Mouse (Mus musculus): ENCODE measurements at regions not wholly inside any gene's neighbourhood (a gene's known extent, or its start where the extent isn't known, plus 50 kb on each side); places are given as distances from the start of the nearest gene placed in this dataset.

- Histone ChIP-seq H3K27ac (ENCODE audit: poor library complexity, severe bottlenecking) (no peak overlapping the region), H3K4me3 (no peak overlapping the region), H3K9ac (no peak overlapping the region), H3K4me1 (replicated peaks) (peaks cover 11% of the 10 kb centered on the region; the same call in 1 of the 2 replicates), H3K4me2 (no peak overlapping the region), H3K27me3 (replicated peaks) (no peaks in the 10 kb centered on the region), H3K9me3 (replicated peaks) (no peaks in the 10 kb centered on the region; the same call in 1 of the 2 replicates), H3K36me3 (no peaks in the 10 kb centered on the region)
- ATAC-seq (ENCODE audit: insufficient number of reproducible peaks, low FRiP score): no peak
- WGBS: 82% methylated on average over 6 of the region's 6 CpGs
These were observed 101.3 kb downstream of the Kctd15 start for GRCm38 (mm10) chr7:34555196-34555595.

GRCm38 (mm10) chr7:34546609-34547316 lies 109.8 kb downstream of the Kctd15 start:
- Histone ChIP-seq H3K9ac (no peak overlapping the region), H3K4me1 (replicated peaks) (0 out of 2 replicates have a peak, but pooled peaks cover 6% of the 10 kb centered on the region), H3K36me3 (no peaks in the 10 kb centered on the region), H3K27me3 (replicated peaks) (0 out of 2 replicates have a peak, but pooled peaks cover 3% of the 10 kb centered on the region), H3K4me3 (no peak overlapping the region), H3K27ac (ENCODE audit: poor library complexity, severe bottlenecking) (no peak overlapping the region), H3K4me2 (no peak overlapping the region), H3K9me3 (replicated peaks) (peaks cover 7% of the 10 kb centered on the region)
- no peak for ATAC-seq (ENCODE audit: insufficient number of reproducible peaks, low FRiP score)
- 72% methylated on average over 19 of the region's 19 CpGs for WGBS

- H3K36me3 ChIP-seq: no peaks in the 10 kb centered on the region
- no peak for ATAC-seq (ENCODE audit: insufficient number of reproducible peaks, low FRiP score)
- no peak overlapping the region for H3K27ac ChIP-seq (ENCODE audit: poor library complexity, severe bottlenecking)
- no peak overlapping the region for H3K4me2 ChIP-seq
- H3K9me3 ChIP-seq (replicated peaks): peaks cover 7% of the 10 kb centered on the region
- no peak overlapping the region for H3K9ac ChIP-seq
- H3K4me1 ChIP-seq (replicated peaks): 0 out of 2 replicates have a peak, but pooled peaks cover 6% of the 10 kb centered on the region
- 88% methylated on average over 11 of the region's 11 CpGs for WGBS
- no peak overlapping the region for H3K4me3 ChIP-seq
- 0 out of 2 replicates have a peak, but pooled peaks cover 3% of the 10 kb centered on the region for H3K27me3 ChIP-seq (replicated peaks)
These were observed 110.6 kb downstream of the Kctd15 start for GRCm38 (mm10) chr7:34545906-34546305.

- no peak overlapping the region for H3K27ac ChIP-seq (ENCODE audit: poor library complexity, severe bottlenecking)
- H3K27me3 ChIP-seq (replicated peaks): no peaks in the 10 kb centered on the region
- H3K4me2 ChIP-seq: no peak overlapping the region
- no peak for ATAC-seq (ENCODE audit: insufficient number of reproducible peaks, low FRiP score)
- H3K4me1 ChIP-seq (replicated peaks): 0 out of 2 replicates have a peak, but pooled peaks cover 6% of the 10 kb centered on the region
- H3K4me3 ChIP-seq: no peak overlapping the region
- peaks cover 11% of the 10 kb centered on the region for H3K9me3 ChIP-seq (replicated peaks)
- H3K36me3 ChIP-seq: no peaks in the 10 kb centered on the region
- no peak overlapping the region for H3K9ac ChIP-seq
- WGBS: 75% methylated on average over 4 of the region's 4 CpGs
These were observed 114.6 kb downstream of the Kctd15 start for GRCm38 (mm10) chr7:34541906-34542305.

GRCm38 (mm10) chr7:34541000-34541399 lies 115.5 kb downstream of the Kctd15 start:
- ATAC-seq (ENCODE audit: insufficient number of reproducible peaks, low FRiP score): no peak
- Histone ChIP-seq H3K27me3 (replicated peaks) (no peaks in the 10 kb centered on the region), H3K4me3 (no peak overlapping the region), H3K36me3 (no peaks in the 10 kb centered on the region), H3K27ac (ENCODE audit: poor library complexity, severe bottlenecking) (no peak overlapping the region), H3K4me2 (no peak overlapping the region), H3K9ac (no peak overlapping the region), H3K4me1 (replicated peaks) (0 out of 2 replicates have a peak, but pooled peaks cover 6% of the 10 kb centered on the region), H3K9me3 (replicated peaks) (peaks cover 9% of the 10 kb centered on the region)
- WGBS: 68% methylated on average over 4 of the region's 4 CpGs

- Histone ChIP-seq H3K4me2 (no peak overlapping the region), H3K36me3 (no peaks in the 10 kb centered on the region), H3K9ac (no peak overlapping the region), H3K4me1 (replicated peaks) (0 out of 2 replicates have a peak, but pooled peaks cover 6% of the 10 kb centered on the region), H3K9me3 (replicated peaks) (peaks cover 9% of the 10 kb centered on the region), H3K27me3 (replicated peaks) (no peaks in the 10 kb centered on the region), H3K27ac (ENCODE audit: poor library complexity, severe bottlenecking) (no peak overlapping the region), H3K4me3 (no peak overlapping the region)
- no peak for ATAC-seq (ENCODE audit: insufficient number of reproducible peaks, low FRiP score)
- WGBS: 81% methylated on average over 2 of the region's 2 CpGs
These were observed 116.7 kb downstream of the Kctd15 start for GRCm38 (mm10) chr7:34539856-34540255.

- H3K4me3 ChIP-seq: no peak overlapping the region
- H3K4me1 ChIP-seq (replicated peaks): no peaks in the 10 kb centered on the region
- no peak overlapping the region for H3K9ac ChIP-seq
- H3K4me2 ChIP-seq: no peak overlapping the region
- H3K27ac ChIP-seq (ENCODE audit: poor library complexity, severe bottlenecking): no peak overlapping the region
- 86% methylated on average over 20 of the region's 20 CpGs for WGBS
- no peak for ATAC-seq (ENCODE audit: insufficient number of reproducible peaks, low FRiP score)
- H3K27me3 ChIP-seq (replicated peaks): no peaks in the 10 kb centered on the region
- H3K36me3 ChIP-seq: no peaks in the 10 kb centered on the region
- peaks cover 9% of the 10 kb centered on the region for H3K9me3 ChIP-seq (replicated peaks)
These were observed 118.0 kb downstream of the Kctd15 start for GRCm38 (mm10) chr7:34538310-34539055.

- no peaks in the 10 kb centered on the region for H3K36me3 ChIP-seq
- H3K4me1 ChIP-seq (replicated peaks): no peaks in the 10 kb centered on the region
- H3K27me3 ChIP-seq (replicated peaks): no peaks in the 10 kb centered on the region
- no peak overlapping the region for H3K4me3 ChIP-seq
- H3K4me2 ChIP-seq: no peak overlapping the region
- no peak overlapping the region for H3K27ac ChIP-seq (ENCODE audit: poor library complexity, severe bottlenecking)
- H3K9ac ChIP-seq: no peak overlapping the region
- H3K9me3 ChIP-seq (replicated peaks): peaks cover 8% of the 10 kb centered on the region
- no peak for ATAC-seq (ENCODE audit: insufficient number of reproducible peaks, low FRiP score)
- WGBS: 78% methylated on average over 9 of the region's 9 CpGs
These were observed 119.4 kb downstream of the Kctd15 start for GRCm38 (mm10) chr7:34537122-34537521.

- no peak overlapping the region for H3K27ac ChIP-seq (ENCODE audit: poor library complexity, severe bottlenecking)
- H3K36me3 ChIP-seq: no peaks in the 10 kb centered on the region
- no peak for ATAC-seq (ENCODE audit: insufficient number of reproducible peaks, low FRiP score)
- H3K4me1 ChIP-seq (replicated peaks): no peaks in the 10 kb centered on the region
- H3K9me3 ChIP-seq (replicated peaks): no peaks in the 10 kb centered on the region
- no peak overlapping the region for H3K4me3 ChIP-seq
- H3K9ac ChIP-seq: no peak overlapping the region
- 72% methylated on average over 5 of the region's 5 CpGs for WGBS
- no peak overlapping the region for H3K4me2 ChIP-seq
- no peaks in the 10 kb centered on the region for H3K27me3 ChIP-seq (replicated peaks)
These were observed 122.3 kb downstream of the Kctd15 start for GRCm38 (mm10) chr7:34534241-34534640.

- Histone ChIP-seq H3K27me3 (replicated peaks) (no peaks in the 10 kb centered on the region), H3K27ac (ENCODE audit: poor library complexity, severe bottlenecking) (no peak overlapping the region), H3K9me3 (replicated peaks) (no peaks in the 10 kb centered on the region), H3K4me3 (no peak overlapping the region), H3K36me3 (no peaks in the 10 kb centered on the region), H3K4me2 (no peak overlapping the region), H3K4me1 (replicated peaks) (no peaks in the 10 kb centered on the region), H3K9ac (no peak overlapping the region)
- 81% methylated on average over 3 of the region's 3 CpGs for WGBS
- no peak for ATAC-seq (ENCODE audit: insufficient number of reproducible peaks, low FRiP score)
These were observed 124.9 kb downstream of the Kctd15 start for GRCm38 (mm10) chr7:34531639-34532038.

- no peak for ATAC-seq (ENCODE audit: insufficient number of reproducible peaks, low FRiP score)
- no peaks in the 10 kb centered on the region for H3K27me3 ChIP-seq (replicated peaks)
- H3K4me2 ChIP-seq: no peak overlapping the region
- 66% methylated on average over 2 of the region's 2 CpGs for WGBS
- no peaks in the 10 kb centered on the region for H3K36me3 ChIP-seq
- H3K4me3 ChIP-seq: no peak overlapping the region
- no peak overlapping the region for H3K27ac ChIP-seq (ENCODE audit: poor library complexity, severe bottlenecking)
- peaks cover 4% of the 10 kb centered on the region; the same call in 1 of the 2 replicates for H3K9me3 ChIP-seq (replicated peaks)
- peaks cover 4% of the 10 kb centered on the region; the same call in 1 of the 2 replicates for H3K4me1 ChIP-seq (replicated peaks)
- no peak overlapping the region for H3K9ac ChIP-seq
These were observed 114.7 kb upstream of the Lsm14a start for GRCm38 (mm10) chr7:34507858-34508257.

Data from heart, embryonic 12.5 days (tissue).